Mouse (Mus musculus): Measurements from ENCODE around the gene Pbp2. TPM values are rescaled to one million over a fixed set of nuclear protein-coding genes. Genes with fewer than 3 reads are reported as not detected.
A peak's percentile ranks its signal among the peaks of the same experiment; 100 is the strongest.

The Pbp2 gene
- total RNA-seq, 2 experiments from 2014 or later: 0.41 to 0.60 TPM

DNA sequence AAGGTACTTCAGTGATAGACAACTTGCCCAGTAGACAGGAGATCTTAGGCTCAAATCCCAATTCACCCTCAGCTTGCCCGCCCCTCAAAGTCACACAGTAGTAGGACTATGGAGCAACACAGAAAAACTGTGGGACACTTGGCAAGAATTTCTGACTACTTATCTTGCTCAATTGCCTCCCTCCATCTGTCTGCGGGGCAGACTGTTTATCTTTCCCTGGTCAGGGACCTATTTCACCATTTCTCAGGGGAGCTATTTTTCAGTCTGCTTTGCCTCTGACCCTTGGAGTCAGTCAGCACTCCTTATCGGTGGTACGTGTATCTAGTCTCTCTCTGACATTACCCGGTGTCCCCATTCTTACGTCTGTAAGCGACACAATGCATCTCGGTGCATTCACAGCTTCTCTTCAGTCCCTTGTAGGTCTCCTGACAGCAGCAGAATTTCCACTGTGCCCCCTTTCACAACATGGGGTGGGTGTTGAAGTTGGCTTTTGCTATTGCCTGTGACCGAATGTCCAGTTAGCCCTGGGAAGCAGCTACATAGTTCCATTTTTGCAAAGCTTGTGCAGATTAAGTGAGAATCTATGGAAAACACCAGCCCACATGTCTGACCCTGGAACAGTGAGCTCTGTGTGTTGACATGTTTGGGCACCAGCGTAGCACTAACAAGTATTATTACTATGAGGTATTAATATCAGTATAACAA, 7.6 kb downstream of the Pbp2 start:
- no peak for DNase-seq (ENCODE audit: low spot score in 2 of 2)

DNA sequence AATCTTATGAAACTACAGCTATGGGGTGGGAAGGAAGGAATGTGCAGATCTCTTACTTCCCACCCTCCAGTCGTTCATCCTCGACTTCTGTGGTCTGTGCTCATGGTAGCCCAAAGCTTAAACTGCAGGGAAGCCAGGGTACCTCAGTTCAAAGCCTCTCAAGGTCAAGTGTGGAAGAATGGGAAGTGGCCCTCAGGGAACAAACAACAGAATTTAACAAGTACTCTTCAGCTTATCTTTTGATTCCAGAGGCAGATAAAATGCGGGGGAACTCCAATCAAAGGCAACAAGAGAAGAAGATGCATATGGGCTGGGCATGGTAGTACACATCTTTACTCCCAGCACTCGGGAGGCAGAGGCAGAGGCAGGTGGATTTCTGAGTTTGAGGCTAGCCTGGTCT, 9.7 kb downstream of the Pbp2 start:
- DNase-seq (ENCODE audit: low spot score in 2 of 2): no peak

DNA sequence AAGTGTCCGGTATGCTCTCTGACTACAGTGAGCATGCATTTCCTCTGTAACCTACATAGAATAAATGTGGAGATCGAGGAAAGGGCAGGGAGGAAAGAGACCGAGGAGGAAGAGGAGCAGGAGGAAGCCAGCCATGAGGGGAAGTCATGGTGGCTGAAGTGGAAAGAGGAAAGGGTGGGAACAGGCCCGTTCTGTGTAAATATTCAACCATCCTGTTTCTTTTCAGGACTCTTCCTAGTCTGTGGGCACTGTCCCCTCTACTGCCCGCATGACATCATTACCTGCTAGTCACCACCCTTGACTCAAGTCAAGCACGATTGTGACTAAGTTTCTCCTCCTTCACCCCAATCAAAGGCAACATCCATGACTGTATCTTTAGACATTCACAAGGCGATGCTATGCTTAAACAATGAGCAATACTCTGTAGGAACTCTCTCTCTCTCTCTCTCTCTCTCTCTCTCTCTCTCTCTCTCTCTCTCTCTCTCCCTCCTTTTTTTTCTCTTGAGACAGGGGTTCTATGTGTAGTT, 11.1 kb downstream of the Pbp2 start:
- DNase-seq (ENCODE audit: low spot score in 2 of 2): no peak

DNA sequence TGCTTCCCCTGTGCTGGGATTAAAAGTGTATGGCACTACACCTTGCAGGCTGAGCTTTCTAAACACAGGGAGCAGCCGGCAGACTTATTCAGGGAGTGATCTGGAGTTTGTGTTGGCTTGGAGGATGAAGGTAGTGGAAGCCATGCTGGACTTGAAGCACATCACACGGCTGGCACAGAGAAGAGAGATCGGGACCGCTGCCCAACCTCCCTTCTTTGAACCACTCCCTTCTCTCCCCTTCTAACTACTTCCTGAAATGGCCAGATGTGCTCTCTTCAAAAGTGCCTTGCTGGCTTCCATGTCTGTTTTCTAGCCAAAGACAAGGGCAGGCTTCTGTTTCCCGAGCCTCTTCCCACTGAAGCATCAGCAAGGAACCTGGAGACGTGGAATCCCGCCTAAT, 12.6 kb downstream of the Pbp2 start:
- DNase-seq (ENCODE audit: low spot score in 2 of 2): no peak

DNA sequence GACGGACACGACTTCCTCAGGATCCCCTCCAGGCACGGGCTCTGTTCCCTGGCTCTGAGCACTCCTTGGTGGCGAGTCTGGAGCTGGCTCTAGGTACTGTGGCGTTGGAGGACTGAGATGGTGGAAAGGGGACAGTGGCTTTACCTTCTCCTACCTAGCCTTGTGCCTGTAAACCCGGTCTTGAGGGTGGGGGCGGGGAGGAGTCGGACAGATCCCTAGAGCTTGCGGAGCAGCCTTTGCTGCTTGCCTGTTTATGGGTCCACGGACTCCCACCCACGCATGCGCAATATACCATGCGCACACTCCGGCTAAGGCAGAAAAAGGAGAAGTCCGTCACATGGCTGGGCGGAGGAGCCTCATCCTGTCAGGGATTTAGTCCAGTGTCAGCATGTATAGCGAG, 13.9 kb downstream of the Pbp2 start:
- DNase-seq (ENCODE audit: low spot score in 2 of 2): peak in 1 of 2 experiments; percentile 31

DNA sequence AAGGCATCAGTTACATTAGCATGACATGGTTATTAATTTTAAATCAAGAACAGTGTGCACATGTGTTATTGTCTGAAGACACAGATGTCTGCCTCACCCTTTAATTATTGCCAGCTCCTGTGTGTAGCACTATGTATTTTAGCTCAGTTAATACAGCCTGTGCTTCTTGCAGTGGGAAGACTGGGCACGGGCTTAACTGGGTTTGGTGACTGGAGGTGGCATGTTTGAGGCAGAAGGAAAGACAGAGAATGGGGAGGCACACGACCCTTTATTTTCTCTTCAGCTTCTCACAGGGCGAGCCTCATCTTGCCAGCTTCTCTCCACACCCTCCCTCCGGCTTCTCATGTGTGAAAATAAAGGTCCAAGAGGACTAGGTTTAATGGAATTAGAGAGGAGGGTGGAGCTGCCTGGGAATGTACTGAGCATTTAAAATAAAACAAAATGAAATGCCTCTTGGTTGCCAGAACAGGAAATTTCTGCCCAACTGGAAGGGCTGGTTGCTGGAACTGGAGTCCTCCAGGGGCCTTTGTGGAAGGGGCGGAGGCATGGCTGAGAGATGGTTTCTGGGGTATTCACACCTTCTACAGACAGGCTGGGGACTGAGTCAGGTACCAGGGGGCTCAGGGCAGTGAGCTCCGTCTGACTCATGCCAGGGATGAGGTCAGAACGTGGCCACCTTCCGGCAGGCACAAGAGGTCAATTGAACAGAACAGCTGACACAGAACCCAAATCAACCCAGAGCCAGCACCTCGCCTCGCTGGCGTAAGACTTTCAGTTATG, 14.9 kb downstream of the Pbp2 start:
- DNase-seq (ENCODE audit: low spot score in 2 of 2): peak; percentile 32 to 40

DNA sequence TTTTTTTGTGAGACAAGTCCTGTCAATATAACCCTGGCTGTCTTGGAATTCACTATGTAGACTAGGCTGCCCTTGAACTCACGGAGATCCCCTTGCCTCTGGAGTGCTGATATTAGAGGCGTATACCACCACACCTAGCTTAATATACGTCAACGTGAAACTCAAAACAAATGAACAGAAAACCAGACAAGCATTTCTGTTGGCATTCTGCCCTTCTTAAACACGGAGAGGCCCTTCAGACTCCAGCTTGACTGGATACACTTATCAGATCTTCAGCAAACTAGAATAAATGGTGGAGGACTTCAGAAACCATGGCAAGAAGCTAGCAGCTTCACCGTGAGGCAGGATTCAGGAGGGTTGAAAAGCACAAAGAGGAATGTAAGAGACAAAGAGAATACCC, 16.1 kb downstream of the Pbp2 start:
- DNase-seq (ENCODE audit: low spot score in 2 of 2): no peak

DNA sequence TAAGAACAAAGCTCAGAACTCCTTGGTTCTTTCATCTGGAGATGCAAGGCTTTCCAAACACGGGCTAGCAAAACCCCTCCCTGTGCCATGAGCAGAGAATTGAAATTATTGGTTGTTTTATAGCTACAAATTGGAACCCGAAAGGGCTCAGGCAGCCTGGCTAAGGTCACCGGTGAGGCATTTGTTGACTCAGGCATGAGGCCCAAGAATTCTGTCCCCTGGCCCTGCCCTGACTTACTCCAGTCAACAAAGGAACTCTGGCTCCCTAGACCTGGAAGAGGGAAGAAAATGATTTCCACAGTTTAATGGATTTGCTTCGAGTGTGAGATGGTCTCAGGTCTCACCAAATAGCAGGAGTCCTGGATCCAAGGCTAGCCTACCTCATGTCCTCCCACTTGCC, 17.8 kb downstream of the Pbp2 start:
- no peak for DNase-seq (ENCODE audit: low spot score in 2 of 2)

DNA sequence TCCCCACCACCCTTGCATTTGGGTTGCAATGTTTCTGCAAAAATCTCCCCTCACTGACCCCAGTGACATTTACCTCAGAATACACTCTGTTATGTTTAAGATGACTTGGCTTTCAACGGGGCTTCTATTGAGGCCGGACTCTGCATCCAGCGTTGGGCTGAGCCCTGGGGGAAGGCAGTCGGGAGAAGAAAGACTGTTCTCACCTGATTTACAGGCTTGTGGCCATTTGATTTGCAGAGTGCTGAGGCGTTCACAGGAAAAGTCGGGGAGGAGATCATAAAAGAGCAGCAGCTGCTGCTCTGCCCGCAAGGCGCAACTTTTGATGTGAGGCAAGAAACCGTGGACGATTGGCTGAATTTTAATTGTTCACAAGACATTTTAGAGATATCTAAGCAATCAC, 30.3 kb downstream of the Pbp2 start:
- no peak for DNase-seq (ENCODE audit: low spot score in 2 of 2)

DNA sequence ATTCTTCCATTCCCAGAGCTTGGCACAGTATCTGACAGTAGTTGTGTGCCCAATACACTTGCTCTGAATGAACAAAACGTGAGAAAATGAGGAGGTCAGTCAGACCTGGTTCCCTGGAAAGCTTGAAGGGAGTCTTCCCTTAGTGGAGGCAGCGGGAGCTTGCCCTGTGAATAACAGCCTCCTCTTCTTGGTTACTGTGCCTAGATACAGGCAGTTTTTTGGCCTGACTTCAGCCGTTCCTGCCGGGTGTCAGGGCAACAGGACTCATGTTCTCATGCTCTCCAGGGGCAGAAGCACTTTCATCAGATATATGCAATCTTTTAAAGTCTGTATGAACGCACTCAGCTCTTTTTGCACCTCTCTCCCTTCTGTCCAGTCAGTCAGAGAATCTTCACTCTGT, 30.9 kb downstream of the Pbp2 start:
- no peak for DNase-seq (ENCODE audit: low spot score in 2 of 2)

DNA sequence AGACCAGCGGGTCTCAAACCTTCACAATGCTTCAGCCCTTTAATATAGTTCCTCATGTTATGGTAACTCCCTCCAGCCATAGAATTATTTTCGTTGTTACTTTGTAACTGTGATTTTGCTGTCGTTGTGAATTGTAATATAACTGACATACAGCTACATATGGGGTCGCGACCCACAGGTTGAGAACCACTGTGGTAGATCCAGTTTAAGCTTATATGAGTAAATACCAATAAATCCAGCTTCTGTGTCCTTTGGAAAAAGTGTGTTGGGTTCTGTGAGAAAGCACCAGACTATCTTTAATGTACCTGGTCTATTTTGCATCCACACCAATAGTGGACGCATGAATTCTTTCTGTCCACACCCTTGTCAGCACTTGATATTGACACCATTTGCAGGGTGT, 31.9 kb downstream of the Pbp2 start:
- DNase-seq (ENCODE audit: low spot score in 2 of 2): no peak

DNA sequence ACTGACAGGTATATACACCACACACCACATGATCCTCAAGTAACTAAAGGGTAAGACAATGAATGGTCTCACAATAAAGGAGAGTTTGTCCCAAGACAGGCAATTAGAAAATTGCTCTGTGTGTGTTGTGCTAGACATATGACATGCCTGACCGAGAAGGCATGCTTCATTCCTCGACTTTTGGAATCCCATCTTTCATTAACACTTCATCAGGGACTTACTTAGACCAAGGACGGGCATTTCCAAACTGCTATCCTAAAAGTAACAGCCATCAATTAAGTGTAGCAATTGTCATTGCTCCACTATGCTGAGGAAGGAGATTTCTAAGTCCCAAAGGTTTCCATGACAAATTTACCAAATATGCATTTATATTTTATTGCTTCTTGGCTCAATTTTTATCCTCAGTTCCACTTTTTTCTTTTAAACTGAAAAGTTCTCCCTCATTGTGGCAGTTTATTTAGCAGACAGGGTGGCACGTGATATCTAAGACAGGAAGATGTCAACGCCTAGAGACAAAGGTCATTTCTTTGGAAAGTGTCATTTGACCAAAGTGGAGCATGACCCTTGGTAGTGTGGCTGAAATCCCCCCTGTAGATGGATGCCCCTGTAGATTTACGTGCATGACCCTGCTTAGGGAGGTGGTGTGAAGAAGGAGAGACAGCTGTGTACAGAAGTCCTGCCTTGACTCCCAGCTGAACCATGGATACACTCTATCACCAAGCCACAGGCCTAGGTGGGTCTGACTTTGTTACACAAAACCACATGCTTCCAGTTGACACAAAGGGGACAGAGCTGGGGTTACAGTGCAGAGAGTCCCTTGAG, 33.5 kb downstream of the Pbp2 start:
- DNase-seq (ENCODE audit: low spot score in 2 of 2): no peak

DNA sequence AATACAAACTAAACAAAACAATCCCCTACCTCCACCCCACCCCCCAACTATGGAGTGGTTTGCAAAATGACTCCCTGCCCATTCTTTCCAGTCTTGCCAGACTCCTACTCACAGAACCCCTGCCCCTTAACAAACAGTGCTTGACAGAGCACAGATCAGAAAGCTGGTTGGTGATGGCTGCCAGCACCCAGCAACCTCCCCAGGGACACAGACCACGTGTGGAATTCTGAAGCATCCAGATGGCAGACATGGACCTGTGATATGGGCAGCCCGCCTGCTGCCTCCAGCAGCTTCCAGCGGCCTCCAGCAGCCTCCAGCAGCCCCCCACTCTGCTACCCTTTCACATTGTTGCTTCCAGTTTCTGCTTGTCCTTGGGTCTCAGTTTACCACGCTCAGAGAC, 35.0 kb downstream of the Pbp2 start:
- DNase-seq (ENCODE audit: low spot score in 2 of 2): no peak

DNA sequence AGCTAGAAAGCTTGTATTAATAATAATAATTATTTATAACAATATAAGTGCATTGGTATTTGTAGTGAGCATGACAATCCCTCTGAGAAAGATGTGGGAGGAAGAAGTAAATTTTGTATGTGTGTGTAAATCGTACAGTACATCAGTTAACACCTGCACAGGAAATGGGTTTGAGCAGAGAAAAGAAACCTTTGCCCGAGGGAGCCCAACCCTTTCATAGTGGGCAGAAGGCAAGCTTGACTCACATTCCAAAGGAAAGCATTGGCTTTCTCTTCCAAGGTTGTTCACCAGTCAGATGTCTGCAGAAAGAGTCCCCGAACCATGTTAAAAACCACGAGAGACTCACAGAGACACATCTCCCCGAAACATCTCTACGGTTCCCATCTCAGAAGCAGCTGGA, 37.1 kb downstream of the Pbp2 start:
- no peak for DNase-seq (ENCODE audit: low spot score in 2 of 2)

DNA sequence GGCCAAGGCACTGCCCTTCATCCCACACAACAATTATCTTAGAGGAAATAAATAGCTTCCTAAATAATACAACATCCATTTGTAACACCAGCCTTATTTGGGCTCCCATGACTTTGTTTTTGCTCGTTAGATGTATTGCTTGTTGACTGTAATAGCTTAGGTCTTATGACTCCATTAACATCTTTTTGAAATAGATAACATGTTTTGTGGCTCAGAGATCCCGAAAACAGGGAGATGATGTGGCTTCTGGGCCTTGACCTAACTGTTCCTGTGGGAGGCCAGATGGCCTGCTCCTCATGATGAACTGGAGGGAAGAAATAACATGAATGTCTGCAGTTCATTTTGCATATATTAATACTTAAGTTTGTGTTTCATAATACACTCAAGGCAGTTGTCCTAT, 38.4 kb downstream of the Pbp2 start:
- no peak for DNase-seq (ENCODE audit: low spot score in 2 of 2)

DNA sequence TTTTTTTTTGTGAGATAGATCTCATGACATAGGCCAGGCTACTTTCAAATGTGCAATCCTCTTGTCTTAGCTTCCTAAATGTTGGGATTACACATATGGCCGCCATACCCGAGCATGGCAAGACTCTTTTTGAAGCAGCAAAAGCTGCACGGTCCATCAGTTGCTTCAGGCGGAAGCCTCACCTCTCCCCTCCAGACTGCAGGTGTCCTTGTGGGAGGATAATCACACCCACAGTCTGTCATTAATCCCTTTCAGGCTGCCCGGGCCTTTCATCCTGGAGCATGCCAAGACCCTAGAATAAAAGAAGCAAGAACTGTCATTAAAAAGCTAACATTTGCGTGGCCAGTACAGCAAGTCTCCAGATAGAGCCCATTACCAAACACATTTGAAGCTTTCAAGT, 40.6 kb downstream of the Pbp2 start:
- no peak for DNase-seq (ENCODE audit: low spot score in 2 of 2)

DNA sequence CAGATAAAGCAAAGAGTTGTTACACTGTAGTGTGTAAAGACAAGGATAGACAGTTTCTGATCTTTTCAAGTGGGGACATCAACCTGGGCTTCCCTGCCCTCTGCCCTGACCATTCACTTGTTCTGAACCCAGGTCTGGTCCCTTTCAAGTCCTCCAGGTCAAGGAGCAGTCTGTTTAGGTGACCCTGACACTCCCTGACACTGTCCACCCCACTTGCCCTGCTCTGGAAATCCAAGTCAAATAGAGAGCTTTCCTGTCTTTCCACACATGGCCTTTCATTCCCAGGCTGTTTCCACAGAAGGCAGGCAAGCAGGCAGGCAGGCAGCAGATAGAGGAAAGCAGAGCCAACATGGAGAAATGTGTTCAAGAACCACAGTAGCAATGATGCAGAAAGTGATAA, 41.8 kb downstream of the Pbp2 start:
- DNase-seq (ENCODE audit: low spot score in 2 of 2): no peak

DNA sequence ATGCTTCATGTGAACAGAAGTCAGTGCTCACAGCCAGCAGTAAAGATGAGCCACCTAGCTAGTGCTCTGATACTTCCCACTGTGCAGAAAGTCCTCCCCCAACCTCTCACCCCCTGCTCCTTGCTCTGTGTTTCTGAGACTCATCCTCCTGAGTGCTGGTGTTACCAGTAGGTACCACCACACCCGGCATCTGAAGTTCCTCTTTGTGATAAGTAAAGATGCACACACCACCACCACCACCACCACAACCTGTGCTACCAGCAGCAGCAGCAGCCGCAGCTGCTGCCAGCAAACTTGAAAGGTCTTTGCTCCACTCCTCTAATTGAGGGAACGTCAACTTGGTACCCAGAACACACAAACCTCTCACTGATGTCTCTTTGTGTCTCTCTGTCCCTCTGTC, 43.0 kb downstream of the Pbp2 start:
- DNase-seq (ENCODE audit: low spot score in 2 of 2): no peak

DNA sequence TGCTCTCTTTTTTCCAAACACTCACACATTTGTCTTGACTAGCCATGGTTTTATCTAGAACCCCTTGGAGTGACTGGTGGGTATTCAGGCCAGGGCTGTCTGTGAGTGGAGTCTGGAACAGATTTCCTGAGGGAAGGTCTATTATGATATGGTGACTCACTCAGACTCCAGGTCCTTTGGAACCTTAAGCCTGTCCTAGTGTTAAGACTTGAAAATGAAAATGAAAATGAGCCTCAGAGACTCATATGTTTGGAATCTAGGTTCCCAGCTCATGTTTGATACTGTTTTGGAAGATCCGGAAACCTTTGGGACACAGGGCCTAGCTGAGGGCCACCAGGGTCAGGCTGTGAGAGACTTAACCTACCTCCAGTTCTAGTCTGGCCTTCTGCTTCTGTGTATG, 44.1 kb downstream of the Pbp2 start:
- DNase-seq (ENCODE audit: low spot score in 2 of 2): no peak

DNA sequence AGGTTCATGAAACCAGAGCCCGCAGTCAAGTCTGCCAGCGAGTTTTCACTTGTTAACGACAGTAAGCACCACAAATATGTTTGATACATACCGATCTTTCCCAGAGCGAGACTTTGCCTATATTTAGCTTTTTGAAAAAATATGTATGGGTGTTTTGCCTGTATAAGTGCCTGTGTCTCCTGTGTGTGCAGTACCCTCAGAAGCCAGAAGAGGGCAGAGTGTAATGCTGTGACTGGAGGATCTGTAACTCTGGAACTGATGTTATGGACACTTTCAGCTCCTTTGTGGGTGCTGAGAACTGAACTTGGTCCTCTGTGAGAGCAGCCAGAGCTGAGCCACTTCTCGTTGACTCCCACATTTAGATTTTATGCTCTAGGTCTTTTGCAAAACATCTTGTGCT, 46.1 kb downstream of the Pbp2 start:
- DNase-seq (ENCODE audit: low spot score in 2 of 2): no peak

DNA sequence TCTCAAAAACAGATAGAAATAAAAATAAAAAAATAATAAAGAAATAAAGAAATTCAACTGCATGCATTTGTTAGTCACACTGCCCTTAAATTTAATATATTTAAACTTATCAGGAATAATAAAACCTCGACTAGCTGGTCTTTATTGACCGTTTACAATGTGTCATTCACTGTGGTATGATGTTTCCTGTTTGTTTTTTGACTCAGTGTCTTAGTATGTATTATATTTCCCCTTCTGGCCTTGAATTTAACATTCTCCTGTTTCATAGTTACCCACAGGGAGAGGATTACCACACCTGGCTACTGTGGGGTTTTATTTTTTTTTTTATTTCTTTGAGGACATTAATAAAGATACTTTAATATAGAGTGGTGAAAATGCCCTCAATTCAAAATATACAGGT, 47.6 kb downstream of the Pbp2 start:
- DNase-seq (ENCODE audit: low spot score in 2 of 2): no peak

DNA sequence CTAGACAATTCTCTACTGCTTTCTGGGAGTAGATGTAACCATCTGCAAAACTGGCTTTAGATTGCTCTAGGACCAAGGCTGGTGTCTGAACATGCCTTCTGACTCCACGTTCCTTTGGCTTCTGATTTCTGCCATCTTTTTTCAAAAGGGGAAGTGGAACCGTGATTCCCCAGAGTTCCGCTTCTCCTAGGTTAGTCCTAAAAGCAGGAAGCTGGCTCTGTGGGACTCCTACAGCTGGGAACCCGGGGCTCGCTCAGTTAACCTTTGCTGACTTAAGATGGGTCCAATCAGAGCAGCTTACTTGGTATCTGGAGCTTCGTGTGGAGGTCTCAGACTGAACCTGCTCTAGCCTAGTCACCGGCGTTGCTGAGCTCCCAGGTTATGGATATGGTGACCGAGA, 49.1 kb downstream of the Pbp2 start:
- DNase-seq (ENCODE audit: low spot score in 2 of 2): no peak

Data from layer of hippocampus, postnatal 14 days (tissue).